Mouse (Mus musculus) forebrain, embryonic 11.5 days (tissue): ENCODE results near the gene Pik3r1. TPM values are rescaled to one million over a fixed set of nuclear protein-coding genes. Genes with fewer than 3 reads are reported as not detected.
A peak's percentile ranks its signal among the peaks of the same experiment; 100 is the strongest.

ENCODE experiments used
- ATAC-seq: fragments of 200-750 bp; cut with Nextera tagmentation; replicated peaks from 2 replicates; pipeline ENCODE4 v1.8.0; 2017; ENCODE audit warnings: moderate TSS enrichment; ENCODE audit not compliant: low FRiP score
- DNase-seq: peaks from one replicate; pipeline ENCODE4 v3.0.0-alpha.2; 2017; ENCODE audit warnings: low spot score
- H3K27ac ChIP-seq: fragments of 300-500 bp; sonication (generic); 2 replicates; pipeline ENCODE4 v1.5.1; 2014; ENCODE audit warnings: low read depth, low read length
- H3K27me3 ChIP-seq: fragments of 300-500 bp; sonication (generic); 2 replicates; pipeline ENCODE4 v1.6.1; 2014; ENCODE audit warnings: mild to moderate bottlenecking, low read length, mixed read lengths; ENCODE audit not compliant: control insufficient read depth, insufficient read depth
- H3K36me3 ChIP-seq: fragments of 300-500 bp; sonication (generic); 2 replicates; pipeline ENCODE4 v1.6.1; 2014; ENCODE audit warnings: mild to moderate bottlenecking, low read length, moderate library complexity, mixed read lengths; ENCODE audit not compliant: control insufficient read depth, insufficient read depth
- H3K4me1 ChIP-seq: fragments of 300-500 bp; sonication (generic); replicated peaks from 2 replicates; pipeline ENCODE4 v1.6.1; 2014; ENCODE audit warnings: low read length, mixed read lengths; ENCODE audit not compliant: control insufficient read depth, insufficient read depth
- H3K4me2 ChIP-seq: fragments of 300-500 bp; sonication (generic); 2 replicates; pipeline ENCODE4 v1.6.1; 2014; ENCODE audit warnings: low read depth, mild to moderate bottlenecking, low read length, moderate library complexity, mixed read lengths; ENCODE audit not compliant: severe bottlenecking
- H3K4me3 ChIP-seq: fragments of 300-500 bp; sonication (generic); 2 replicates; pipeline ENCODE4 v1.5.1; 2014; ENCODE audit warnings: low read depth, low read length
- H3K9ac ChIP-seq: fragments of 300-500 bp; sonication (generic); 2 replicates; pipeline ENCODE4 v1.6.1; 2014; ENCODE audit warnings: low read length
- H3K9me3 ChIP-seq: fragments of 300-500 bp; sonication (generic); 2 replicates; pipeline ENCODE4 v1.6.1; 2016; ENCODE audit warnings: low read length, mixed read lengths; ENCODE audit not compliant: control insufficient read depth
- WGBS: fragments of 180-500 bp; shearing (Covaris S2); extraction: QIAGEN DNeasy Blood & Tissue Kit; methylation state at CpG from one replicate; pipeline ENCODE4 v1.1.7; 2014; 5-methylcytosine and 5-hydroxymethylcytosine counted together
- polyA plus RNA-seq: library from polyadenylated mRNA; unstranded; fragments of >200 nt; fragmentation: Nextera tagmentation; extraction: Ambion mirVana; gene quantifications from 2 replicates; pipeline ENCODE4 v1.2.1, GENCODE M21; 2014

Pik3r1 gene
- polyA plus RNA-seq, 1 experiment from 2014 or later, result 18.3 TPM

GRCm38 (mm10) chr13:101728816-101729215, 39.2 kb downstream of the Pik3r1 start:
- H3K27me3 ChIP-seq, result no peaks in the 10 kb centered on the region
- 60% methylated on average over 7 of the region's 7 CpGs for WGBS
- H3K9me3 ChIP-seq, result no peaks in the 10 kb centered on the region
- H3K4me2 ChIP-seq, result no peak overlapping the region
- no peak overlapping the region for H3K4me3 ChIP-seq
- no peak for DNase-seq
- no peak overlapping the region for H3K9ac ChIP-seq
- peak; percentile 28; the same call in 1 of the 2 replicates for ATAC-seq
- no peak overlapping the region for H3K27ac ChIP-seq
- no peaks in the 10 kb centered on the region for H3K36me3 ChIP-seq
- 0 out of 2 replicates have a peak, but pooled peaks cover 4% of the 10 kb centered on the region for H3K4me1 ChIP-seq

GRCm38 (mm10) chr13:101728300-101728699, 39.7 kb downstream of the Pik3r1 start:
- H3K36me3 ChIP-seq, result no peaks in the 10 kb centered on the region
- H3K27ac ChIP-seq, result no peak overlapping the region
- H3K4me3 ChIP-seq, result no peak overlapping the region
- H3K4me1 ChIP-seq, result 0 out of 2 replicates have a peak, but pooled peaks cover 4% of the 10 kb centered on the region
- no peaks in the 10 kb centered on the region for H3K9me3 ChIP-seq
- H3K4me2 ChIP-seq, result no peak overlapping the region
- no peak for DNase-seq
- ATAC-seq, result no peak
- H3K27me3 ChIP-seq, result no peaks in the 10 kb centered on the region
- no peak overlapping the region for H3K9ac ChIP-seq
- 74% methylated on average over 3 of the region's 3 CpGs for WGBS

- no peak overlapping the region for H3K27ac ChIP-seq
- no peak overlapping the region for H3K4me2 ChIP-seq
- H3K27me3 ChIP-seq, result no peaks in the 10 kb centered on the region
- H3K9ac ChIP-seq, result no peak overlapping the region
- ATAC-seq (no peak), DNase-seq (no peak)
- 0 out of 2 replicates have a peak, but pooled peaks cover 4% of the 10 kb centered on the region for H3K4me1 ChIP-seq
- WGBS, result 63% methylated on average over 5 of the region's 5 CpGs
- no peak overlapping the region for H3K4me3 ChIP-seq
- H3K36me3 ChIP-seq, result no peaks in the 10 kb centered on the region
- no peaks in the 10 kb centered on the region for H3K9me3 ChIP-seq
Observed at GRCm38 (mm10) chr13:101727837-101728236, 40.2 kb downstream of the Pik3r1 start.

- no peak for ATAC-seq
- H3K9ac ChIP-seq, result no peak overlapping the region
Observed at GRCm38 (mm10) chr13:101726922-101727321, 41.1 kb downstream of the Pik3r1 start.

GRCm38 (mm10) chr13:101721901-101722595, 46.0 kb downstream of the Pik3r1 start:
- Histone ChIP-seq H3K27me3 (no peaks in the 10 kb centered on the region), H3K9me3 (no peaks in the 10 kb centered on the region), H3K9ac (no peak overlapping the region), H3K27ac (no peak overlapping the region), H3K36me3 (no peaks in the 10 kb centered on the region), H3K4me2 (no peak overlapping the region), H3K4me3 (no peak overlapping the region), H3K4me1 (peaks cover 3% of the 10 kb centered on the region; the same call in 1 of the 2 replicates)
- 92% methylated on average over 9 of the region's 9 CpGs for WGBS
- DNase-seq (no peak), ATAC-seq (no peak)

More at GRCm38 (mm10) chr13:101726922-101727321, 41.1 kb downstream of the Pik3r1 start:
- Histone ChIP-seq H3K4me2 (no peak overlapping the region), H3K27me3 (no peaks in the 10 kb centered on the region), H3K4me3 (no peak overlapping the region), H3K27ac (no peak overlapping the region), H3K36me3 (no peaks in the 10 kb centered on the region), H3K4me1 (0 out of 2 replicates have a peak, but pooled peaks cover 4% of the 10 kb centered on the region), H3K9me3 (no peaks in the 10 kb centered on the region)
- WGBS, result 94% methylated on average over 3 of the region's 3 CpGs
- no peak for DNase-seq

GRCm38 (mm10) chr13:101721154-101721553, 46.9 kb downstream of the Pik3r1 start:
- H3K9ac ChIP-seq, result no peak overlapping the region
- H3K27ac ChIP-seq, result no peak overlapping the region
- H3K36me3 ChIP-seq, result no peaks in the 10 kb centered on the region
- no peaks in the 10 kb centered on the region for H3K27me3 ChIP-seq
- no peak overlapping the region for H3K4me3 ChIP-seq
- no peak overlapping the region for H3K4me2 ChIP-seq
- no peak for ATAC-seq
- H3K9me3 ChIP-seq, result no peaks in the 10 kb centered on the region
- 100% methylated on average over 1 of the region's 2 CpGs for WGBS
- no peak for DNase-seq
- H3K4me1 ChIP-seq, result peaks cover 3% of the 10 kb centered on the region; the same call in 1 of the 2 replicates

GRCm38 (mm10) chr13:101719312-101719870, 48.6 kb downstream of the Pik3r1 start:
- H3K9ac ChIP-seq, result no peak overlapping the region
- 9% methylated on average over 11 of the region's 11 CpGs for WGBS
- peak overlapping the region; percentile 26; the same call in 1 of the 2 replicates for H3K4me2 ChIP-seq
- no peaks in the 10 kb centered on the region for H3K27me3 ChIP-seq
- no peak overlapping the region for H3K4me3 ChIP-seq
- H3K4me1 ChIP-seq, result peaks cover 3% of the 10 kb centered on the region; the same call in 1 of the 2 replicates
- no peaks in the 10 kb centered on the region for H3K9me3 ChIP-seq
- DNase-seq, result peak; percentile 84
- peak; percentile 68 for ATAC-seq
- H3K36me3 ChIP-seq, result no peaks in the 10 kb centered on the region
- H3K27ac ChIP-seq, result no peak overlapping the region

- no peaks in the 10 kb centered on the region for H3K27me3 ChIP-seq
- 61% methylated on average over 7 of the region's 7 CpGs for WGBS
- peaks cover 3% of the 10 kb centered on the region; the same call in 1 of the 2 replicates for H3K4me1 ChIP-seq
- H3K36me3 ChIP-seq, result no peaks in the 10 kb centered on the region
- H3K9ac ChIP-seq, result no peak overlapping the region
- no peaks in the 10 kb centered on the region for H3K9me3 ChIP-seq
- DNase-seq (no peak), ATAC-seq (no peak)
- H3K27ac ChIP-seq, result no peak overlapping the region
- peak overlapping the region; percentile 26; the same call in 1 of the 2 replicates for H3K4me2 ChIP-seq
- H3K4me3 ChIP-seq, result no peak overlapping the region
Observed at GRCm38 (mm10) chr13:101718744-101719143, 49.3 kb downstream of the Pik3r1 start.
